Mouse (Mus musculus): Measurements from ENCODE around the gene Ctu2. TPM values are rescaled to one million over a fixed set of nuclear protein-coding genes. Genes with fewer than 3 reads are reported as not detected.

Ctu2 gene
- polyA plus RNA-seq, 1 experiment: 28.6 TPM

DNA sequence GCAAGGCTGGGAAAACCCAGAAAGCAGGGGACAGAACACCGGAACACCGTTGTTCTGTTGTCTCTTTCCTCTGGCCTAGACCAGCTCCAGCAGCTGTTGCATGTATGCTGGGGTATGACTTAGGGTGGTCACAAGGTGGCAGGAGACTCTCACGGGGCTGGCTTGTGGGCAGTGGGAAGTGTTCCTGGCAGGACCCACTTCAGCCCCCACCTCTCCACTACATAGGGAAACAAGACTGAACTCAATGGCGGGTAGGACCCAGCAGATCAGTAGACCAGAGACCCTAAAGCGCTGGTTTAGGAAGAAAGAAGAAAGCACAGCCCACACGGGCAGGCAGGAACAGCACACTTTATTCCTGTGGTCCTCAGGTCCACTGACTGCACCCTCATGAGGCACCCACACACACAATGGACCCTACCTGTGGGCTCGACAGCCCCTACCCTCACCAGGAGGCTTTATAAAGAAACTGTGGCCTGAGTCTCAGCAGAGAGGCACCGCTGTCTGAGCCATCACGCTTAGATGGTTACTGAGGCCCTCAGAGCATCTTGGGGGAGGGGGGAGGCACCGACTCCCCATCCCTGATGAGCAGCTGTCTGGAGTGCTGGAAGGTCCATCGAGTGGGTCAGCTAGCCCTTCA, 42.6 kb upstream of the Ctu2 start:
- Histone ChIP-seq H3K4me1 (ENCODE audit: control insufficient read depth, insufficient read depth, low read length) (peaks cover 9% of the 10 kb centered on the region), H3K4me3 (replicated peaks; ENCODE audit: extremely low read depth, low read depth, low read length) (peak overlapping the region; percentile 92)
- TF ChIP-seq POLR2A (IDR thresholded peaks at IDR 0.05; ENCODE audit: borderline replicate concordance, extremely low read depth, low read depth, low read length) (no peak), CTCF (IDR thresholded peaks at IDR 0.05; ENCODE audit: insufficient read depth, low read length) (peak; percentile 34; the same call in 1 of the 2 replicates)
- WGBS: 60% methylated on average over 11 of the region's 11 CpGs
- DNase-seq: no peak

DNA sequence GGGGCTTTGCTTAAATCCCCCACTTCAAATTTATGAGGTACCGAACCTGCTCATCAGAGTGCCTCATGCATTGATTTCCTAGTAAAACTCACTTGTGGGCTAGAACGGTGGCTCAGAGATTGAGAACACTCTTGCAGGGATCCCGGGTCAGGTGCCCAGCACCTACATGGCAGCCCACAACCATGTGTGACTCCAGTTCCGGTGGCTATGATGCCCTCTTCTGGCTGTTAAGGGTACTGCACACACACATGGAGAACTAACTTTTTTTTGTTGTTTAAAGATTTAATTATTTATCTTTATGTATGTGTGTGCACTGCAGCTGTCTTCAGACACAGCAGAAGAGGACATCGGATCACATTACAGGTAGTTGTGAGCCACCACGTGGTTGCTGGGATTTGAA, 40.6 kb upstream of the Ctu2 start:
- DNase-seq: no peak
- TF ChIP-seq POLR2A (IDR thresholded peaks at IDR 0.05; ENCODE audit: borderline replicate concordance, extremely low read depth, low read depth, low read length): no peak
- peak; percentile 15; the same call in 1 of the 2 replicates for TF ChIP-seq CTCF (IDR thresholded peaks at IDR 0.05; ENCODE audit: insufficient read depth, low read length)
- WGBS: 92% methylated on average over 6 of the region's 6 CpGs
- Histone ChIP-seq H3K4me1 (ENCODE audit: control insufficient read depth, insufficient read depth, low read length) (peaks cover 9% of the 10 kb centered on the region), H3K4me3 (replicated peaks; ENCODE audit: extremely low read depth, low read depth, low read length) (no peak overlapping the region)

DNA sequence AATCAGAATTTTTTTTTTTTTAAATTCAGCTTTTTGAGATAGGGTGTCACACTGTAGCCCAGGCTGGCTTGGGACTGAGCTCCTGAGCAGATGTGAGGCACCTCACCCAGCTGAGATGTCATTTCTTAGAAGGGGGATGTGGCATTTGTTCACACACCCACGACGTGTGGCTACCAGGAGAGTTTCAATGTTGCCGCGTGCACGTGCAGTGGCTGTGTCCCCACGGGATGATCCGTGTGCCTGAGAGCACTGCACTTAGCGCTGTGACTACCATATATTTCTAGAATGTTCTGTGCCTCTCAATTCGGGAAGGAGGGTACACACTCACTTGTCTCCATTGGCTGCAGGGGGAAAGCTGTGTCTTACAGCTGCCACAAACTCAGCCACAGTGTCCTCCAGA, 39.8 kb upstream of the Ctu2 start:
- Histone ChIP-seq H3K4me1 (ENCODE audit: control insufficient read depth, insufficient read depth, low read length) (peaks cover 9% of the 10 kb centered on the region), H3K4me3 (replicated peaks; ENCODE audit: extremely low read depth, low read depth, low read length) (no peak overlapping the region)
- TF ChIP-seq CTCF (IDR thresholded peaks at IDR 0.05; ENCODE audit: insufficient read depth, low read length) (no peak), POLR2A (IDR thresholded peaks at IDR 0.05; ENCODE audit: borderline replicate concordance, extremely low read depth, low read depth, low read length) (no peak)
- DNase-seq: no peak
- 85% methylated on average over 9 of the region's 9 CpGs for WGBS

DNA sequence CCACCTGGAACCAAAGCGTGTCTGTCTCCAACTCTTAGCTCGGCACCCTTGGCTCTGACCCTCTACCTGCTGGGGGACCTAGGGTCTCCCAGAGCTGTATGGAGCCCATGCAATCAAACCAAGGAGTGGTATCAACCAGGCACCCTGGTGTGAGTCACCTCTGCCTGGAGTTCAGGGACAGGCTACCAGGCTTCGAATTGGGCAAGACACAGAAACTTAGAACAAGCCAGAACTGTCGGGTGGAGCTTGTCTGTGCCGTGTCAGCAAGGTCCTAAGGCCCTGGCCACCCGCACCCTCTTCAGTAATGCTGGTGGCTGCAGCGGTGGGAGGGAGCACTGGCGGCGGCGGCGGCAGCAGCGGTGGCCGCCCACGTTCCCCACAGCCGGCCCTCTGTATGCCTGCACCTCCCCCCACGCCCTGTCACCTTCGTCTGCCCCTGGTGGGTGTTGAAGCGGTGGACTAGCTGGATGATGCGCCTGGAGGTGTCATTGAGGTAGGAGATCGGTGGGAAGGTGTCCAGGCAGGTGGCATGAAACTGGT, 39.3 kb upstream of the Ctu2 start:
- 84% methylated on average over 20 of the region's 20 CpGs for WGBS
- H3K4me3 ChIP-seq (replicated peaks; ENCODE audit: extremely low read depth, low read depth, low read length): no peak overlapping the region
- no peak for DNase-seq

DNA sequence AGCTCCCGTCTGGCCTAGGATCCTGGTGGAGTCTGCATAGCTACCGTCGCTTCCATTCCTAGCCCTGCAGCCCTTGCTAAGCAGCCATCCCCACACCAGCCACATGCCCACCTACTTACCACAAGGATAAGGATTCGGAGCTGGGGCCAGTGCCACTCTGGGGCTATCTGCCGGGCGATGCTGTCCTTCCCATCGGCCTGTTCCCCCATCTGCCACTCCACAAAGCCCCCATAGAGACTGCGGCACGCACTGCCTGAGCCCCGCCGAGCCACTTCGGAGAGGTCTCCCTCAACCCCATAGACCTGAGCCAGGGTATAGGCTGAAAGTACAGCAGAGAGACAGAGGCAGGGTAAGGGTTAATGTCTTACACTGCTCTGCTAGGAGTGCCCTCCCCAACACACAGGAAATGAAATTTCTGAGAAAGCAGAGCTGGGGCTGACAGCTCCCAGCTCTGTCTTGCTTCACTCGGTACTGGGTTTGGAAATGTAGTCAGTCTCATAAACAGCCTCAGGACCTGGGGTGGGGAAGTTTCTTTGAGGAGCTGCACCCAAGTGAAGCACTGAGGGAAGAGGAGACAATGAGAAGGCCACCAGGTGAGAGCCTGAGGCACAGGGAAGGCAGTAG, 38.1 kb upstream of the Ctu2 start:
- peak overlapping the region; percentile 1 for H3K4me3 ChIP-seq (replicated peaks; ENCODE audit: extremely low read depth, low read depth, low read length)
- peaks cover 8% of the 10 kb centered on the region for H3K4me1 ChIP-seq (ENCODE audit: control insufficient read depth, insufficient read depth, low read length)
- DNase-seq: no peak
- TF ChIP-seq POLR2A (IDR thresholded peaks at IDR 0.05; ENCODE audit: borderline replicate concordance, extremely low read depth, low read depth, low read length): no peak
- TF ChIP-seq CTCF (IDR thresholded peaks at IDR 0.05; ENCODE audit: insufficient read depth, low read length): no peak
- 85% methylated on average over 13 of the region's 13 CpGs for WGBS

More for the DNA sequence above, 39.3 kb upstream of the Ctu2 start:
- H3K4me1 ChIP-seq (ENCODE audit: control insufficient read depth, insufficient read depth, low read length): peaks cover 8% of the 10 kb centered on the region
- no peak for TF ChIP-seq CTCF (IDR thresholded peaks at IDR 0.05; ENCODE audit: insufficient read depth, low read length)

DNA sequence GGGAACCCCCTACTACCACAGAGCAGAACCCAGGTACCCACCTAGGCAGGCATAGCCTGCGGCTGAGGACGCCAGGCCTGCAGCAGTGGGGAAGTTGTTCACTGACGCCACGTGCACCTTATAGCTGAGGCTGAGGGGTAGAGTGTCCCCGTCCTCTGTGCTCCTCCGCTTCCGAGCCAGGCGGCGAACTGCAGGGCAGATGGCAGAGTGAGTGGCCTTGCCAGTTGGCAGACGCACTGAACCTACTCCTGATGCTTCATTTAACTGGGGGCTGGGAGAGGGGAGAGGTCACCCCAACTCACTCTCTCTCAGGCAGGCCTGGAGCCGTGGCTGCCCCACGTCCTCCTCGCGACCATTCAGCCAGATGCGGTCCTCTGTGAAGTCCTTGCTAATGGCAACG, 36.6 kb upstream of the Ctu2 start:
- Histone ChIP-seq H3K4me1 (ENCODE audit: control insufficient read depth, insufficient read depth, low read length) (peaks cover 4% of the 10 kb centered on the region; the same call in 1 of the 2 replicates), H3K4me3 (replicated peaks; ENCODE audit: extremely low read depth, low read depth, low read length) (no peak overlapping the region)
- no peak for TF ChIP-seq POLR2A (IDR thresholded peaks at IDR 0.05; ENCODE audit: borderline replicate concordance, extremely low read depth, low read depth, low read length)
- no peak for TF ChIP-seq CTCF (IDR thresholded peaks at IDR 0.05; ENCODE audit: insufficient read depth, low read length)
- WGBS: 95% methylated on average over 16 of the region's 16 CpGs
- no peak for DNase-seq

DNA sequence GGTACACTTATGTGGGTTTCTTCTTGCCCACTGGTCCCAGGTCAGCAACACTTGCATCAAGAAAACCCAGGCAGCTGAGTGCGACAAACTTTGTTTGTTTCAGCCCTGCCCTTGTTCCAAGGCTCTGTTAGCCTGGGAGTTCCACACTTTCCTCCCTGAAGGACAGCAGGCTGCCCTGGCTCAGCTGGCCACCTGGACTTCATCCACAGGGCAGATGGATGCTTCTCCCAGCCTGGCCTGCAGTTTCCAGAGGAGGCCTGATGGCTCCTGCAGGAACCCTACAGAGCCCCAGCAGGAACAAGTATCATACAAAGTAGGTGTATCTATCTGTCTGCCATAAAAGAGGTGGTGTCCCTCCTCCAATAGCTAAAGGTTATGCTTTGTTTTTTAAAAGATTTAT, 34.6 kb upstream of the Ctu2 start:
- no peak for TF ChIP-seq CTCF (IDR thresholded peaks at IDR 0.05; ENCODE audit: insufficient read depth, low read length)
- no peak for TF ChIP-seq POLR2A (IDR thresholded peaks at IDR 0.05; ENCODE audit: borderline replicate concordance, extremely low read depth, low read depth, low read length)
- DNase-seq: no peak
- 81% methylated on average over 1 of the region's 1 CpGs for WGBS

DNA sequence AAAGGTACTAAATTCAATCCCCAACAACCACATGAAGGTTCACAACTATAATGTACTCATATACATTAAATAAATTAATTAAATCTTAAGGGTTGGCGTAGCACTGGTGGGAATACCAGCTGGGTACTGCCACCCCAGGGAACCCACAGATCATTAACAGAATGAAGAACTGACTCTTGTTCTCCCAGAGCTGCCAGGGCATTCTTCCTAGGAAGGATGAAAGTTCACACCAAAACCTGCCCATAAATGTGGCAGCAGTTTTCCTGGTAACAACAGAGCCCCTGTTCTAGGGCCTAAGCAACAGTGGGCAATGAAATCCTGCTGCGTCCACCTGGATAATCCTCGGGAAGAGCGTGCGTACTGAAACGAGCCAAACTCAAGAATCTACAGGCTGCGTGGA, 33.6 kb upstream of the Ctu2 start:
- WGBS: 29% methylated on average over 7 of the region's 7 CpGs
- peaks cover 7% of the 10 kb centered on the region; the same call in 1 of the 2 replicates for H3K4me1 ChIP-seq (ENCODE audit: control insufficient read depth, insufficient read depth, low read length)
- no peak for TF ChIP-seq CTCF (IDR thresholded peaks at IDR 0.05; ENCODE audit: insufficient read depth, low read length)
- TF ChIP-seq POLR2A (IDR thresholded peaks at IDR 0.05; ENCODE audit: borderline replicate concordance, extremely low read depth, low read depth, low read length): no peak
- DNase-seq: no peak
- no peak overlapping the region for H3K4me3 ChIP-seq (replicated peaks; ENCODE audit: extremely low read depth, low read depth, low read length)

More for the DNA sequence above, 34.6 kb upstream of the Ctu2 start:
- Histone ChIP-seq H3K4me1 (ENCODE audit: control insufficient read depth, insufficient read depth, low read length) (peaks cover 7% of the 10 kb centered on the region; the same call in 1 of the 2 replicates), H3K4me3 (replicated peaks; ENCODE audit: extremely low read depth, low read depth, low read length) (no peak overlapping the region)

DNA sequence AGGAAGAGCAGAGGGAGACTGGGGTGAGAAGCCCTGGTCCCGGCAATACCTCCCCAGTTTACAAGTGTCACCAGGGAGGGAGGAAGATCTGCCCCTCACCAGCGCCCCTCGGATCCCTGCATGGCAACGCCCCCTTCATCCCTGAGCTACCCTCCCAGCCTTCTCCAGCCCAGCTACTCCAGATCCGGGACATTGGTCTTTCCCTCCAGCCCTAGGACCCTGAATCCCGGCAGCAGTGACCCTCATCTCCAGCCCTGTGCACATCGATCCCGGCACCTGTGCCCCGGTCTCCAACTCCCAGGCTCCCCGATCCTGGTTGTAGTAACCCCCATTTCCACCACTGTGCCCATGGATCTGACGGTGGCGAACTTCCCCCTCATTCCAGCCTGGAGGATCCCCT, 33.2 kb upstream of the Ctu2 start:
- WGBS: 4% methylated on average over 12 of the region's 12 CpGs
- TF ChIP-seq CTCF (IDR thresholded peaks at IDR 0.05; ENCODE audit: insufficient read depth, low read length): no peak
- TF ChIP-seq POLR2A (IDR thresholded peaks at IDR 0.05; ENCODE audit: borderline replicate concordance, extremely low read depth, low read depth, low read length): no peak
- no peak for DNase-seq
- peak overlapping the region; percentile 92 for H3K4me3 ChIP-seq (replicated peaks; ENCODE audit: extremely low read depth, low read depth, low read length)
- peaks cover 7% of the 10 kb centered on the region; the same call in 1 of the 2 replicates for H3K4me1 ChIP-seq (ENCODE audit: control insufficient read depth, insufficient read depth, low read length)
